Mouse (Mus musculus): Measurements from ENCODE around the gene Gpr173.

DNA sequence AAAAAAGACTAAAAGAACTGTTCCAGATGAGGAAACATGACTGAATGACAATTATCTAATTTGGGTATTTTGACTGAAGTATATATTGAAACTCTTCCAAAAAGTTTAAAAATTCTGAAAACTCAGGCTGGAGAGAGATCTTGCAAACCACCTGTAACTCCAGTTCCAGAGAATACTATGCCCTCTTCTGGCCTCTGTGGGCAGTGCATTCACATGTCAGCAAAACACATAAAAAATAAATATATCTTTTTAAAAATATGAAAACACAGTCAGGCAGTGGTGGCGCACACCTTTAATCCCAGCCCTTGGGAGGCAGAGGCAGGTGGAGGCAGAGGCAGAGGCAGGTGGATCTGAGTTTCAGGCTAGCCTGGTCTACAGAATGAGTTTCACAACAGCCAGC is 44.9 kb downstream of the Gpr173 start:
- no peak for TF ChIP-seq CTCF (IDR thresholded peaks at IDR 0.05; ENCODE audit: control insufficient read depth, insufficient read depth, low read length)
- TF ChIP-seq POLR2A (IDR thresholded peaks at IDR 0.05; ENCODE audit: borderline replicate concordance, control insufficient read depth, low read depth, low read length): no peak
